Mouse (Mus musculus): Measurements from ENCODE around the gene Ankrd13d.

Gene Ankrd13d

DNA sequence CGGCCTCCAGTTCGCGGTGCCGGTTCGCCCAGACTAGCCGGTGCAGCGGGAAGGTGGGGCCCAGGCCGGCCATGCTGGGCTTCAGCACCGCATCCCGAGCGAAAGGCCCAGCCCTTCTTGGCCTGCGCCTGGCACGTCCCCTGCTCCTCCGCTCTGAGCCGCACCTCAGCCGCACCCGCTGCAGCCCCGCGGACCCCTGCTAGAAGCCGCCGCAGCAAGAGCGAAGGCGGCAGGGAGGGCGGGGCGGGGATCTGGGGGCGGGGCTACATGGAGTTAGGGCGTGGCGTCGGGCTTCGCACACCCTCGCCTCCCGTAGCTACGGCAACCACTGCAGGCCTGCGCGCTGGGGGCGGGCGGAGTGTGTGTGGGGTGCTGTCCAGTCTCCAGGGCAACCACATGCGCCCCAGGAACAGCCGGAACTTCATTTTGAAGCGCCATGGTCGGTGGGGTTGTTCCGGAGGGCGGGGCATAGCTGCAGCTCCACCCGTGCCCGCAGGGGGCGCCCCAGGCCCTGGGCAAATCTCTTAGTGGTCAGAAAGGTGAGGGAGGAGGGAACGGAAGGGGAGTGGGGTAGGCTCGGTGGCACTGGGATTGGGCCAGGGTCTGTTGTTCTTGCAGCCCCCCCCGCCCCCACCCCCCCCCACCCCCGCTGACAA, at the start of gene Ankrd13d:
Ankrd13d (minus strand) TSS at position 240 of the 656 bp plus-strand sequence.
- DNase-seq: peak; percentile 91

DNA sequence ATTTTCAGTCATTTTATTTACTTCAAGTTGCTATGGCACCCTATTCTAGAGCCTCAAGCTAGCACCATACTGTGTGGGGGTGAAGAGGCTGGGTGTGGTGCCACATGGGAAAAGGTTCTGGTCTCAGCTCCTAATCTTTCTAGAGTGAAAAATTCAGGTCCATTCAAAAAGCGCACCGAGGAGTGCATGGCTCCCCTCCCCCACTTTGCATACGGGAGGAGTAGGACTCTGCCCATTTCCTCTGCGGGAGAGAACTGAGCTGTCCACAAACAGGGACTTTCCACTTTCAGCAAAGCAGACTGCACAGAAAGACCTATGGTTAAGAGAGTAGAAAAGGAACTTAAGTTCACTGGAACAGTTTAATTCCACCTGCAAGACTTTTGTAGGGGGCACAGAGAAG, 49.7 kb upstream of the Ankrd13d start:
- DNase-seq: peak; percentile 75

DNA sequence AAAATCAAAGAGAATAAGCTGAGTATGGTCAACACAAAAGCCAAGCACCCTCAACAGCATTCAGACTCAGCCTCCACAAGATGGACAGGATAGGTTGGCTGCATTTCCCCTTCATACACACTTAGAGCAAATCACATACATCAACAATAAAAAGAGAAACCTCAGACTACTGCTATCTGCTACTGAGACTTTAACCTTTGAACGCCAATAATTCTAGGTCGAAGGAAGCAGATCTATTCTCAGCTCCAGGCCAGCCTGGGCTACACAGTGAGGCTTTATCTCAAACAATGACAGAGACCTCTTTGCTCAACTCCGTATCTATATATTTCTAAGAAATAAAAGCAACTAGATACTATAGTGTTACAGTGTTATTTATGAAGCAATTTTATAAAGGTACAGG, 48.3 kb upstream of the Ankrd13d start:
- DNase-seq: no peak

DNA sequence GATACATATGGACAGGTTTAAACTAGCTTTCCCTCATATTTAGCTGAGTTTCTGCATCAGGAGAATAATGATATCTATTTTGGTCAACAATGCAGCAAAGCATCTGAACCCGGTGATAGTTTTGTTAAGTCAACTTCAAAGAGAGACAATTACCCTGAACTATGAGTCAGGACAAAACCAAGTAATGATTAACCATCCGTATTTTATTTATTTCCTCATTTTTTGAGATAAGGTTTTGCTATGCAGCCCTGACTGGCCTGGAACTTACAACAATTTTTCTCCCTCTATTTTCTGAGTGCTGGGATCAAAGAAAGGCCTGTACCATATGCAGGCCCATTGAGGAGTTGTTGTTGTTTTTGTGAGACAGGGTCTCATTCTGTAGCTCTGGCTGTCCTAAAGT, 47.7 kb upstream of the Ankrd13d start:
- DNase-seq: no peak

DNA sequence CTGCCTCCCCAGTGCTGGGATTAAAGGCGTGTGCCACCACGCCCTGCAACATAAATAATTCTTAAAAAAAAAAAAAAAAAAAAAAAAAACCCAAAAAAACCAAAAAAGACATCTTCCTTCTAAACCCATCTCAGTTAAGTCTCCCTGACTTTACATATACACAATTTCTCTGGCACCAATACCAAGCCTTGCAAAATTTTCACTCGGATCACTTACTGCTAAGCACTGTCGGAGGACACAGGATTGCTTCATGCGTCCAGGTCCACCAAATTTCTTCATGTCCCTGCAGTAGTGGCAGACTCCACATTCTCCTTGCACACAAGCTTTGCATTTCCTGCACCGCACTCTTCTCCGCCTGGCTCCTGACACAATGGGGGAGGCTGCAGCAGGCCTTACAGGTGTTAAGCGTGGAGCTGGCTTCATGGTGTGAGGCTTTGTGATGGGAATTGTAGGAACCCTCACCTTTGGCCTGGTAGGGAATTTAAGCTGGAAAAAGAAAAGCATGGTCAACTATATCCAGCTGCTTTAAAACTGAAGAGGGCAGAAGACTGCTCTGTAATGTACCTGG, 45.9 kb upstream of the Ankrd13d start:
- DNase-seq: no peak

DNA sequence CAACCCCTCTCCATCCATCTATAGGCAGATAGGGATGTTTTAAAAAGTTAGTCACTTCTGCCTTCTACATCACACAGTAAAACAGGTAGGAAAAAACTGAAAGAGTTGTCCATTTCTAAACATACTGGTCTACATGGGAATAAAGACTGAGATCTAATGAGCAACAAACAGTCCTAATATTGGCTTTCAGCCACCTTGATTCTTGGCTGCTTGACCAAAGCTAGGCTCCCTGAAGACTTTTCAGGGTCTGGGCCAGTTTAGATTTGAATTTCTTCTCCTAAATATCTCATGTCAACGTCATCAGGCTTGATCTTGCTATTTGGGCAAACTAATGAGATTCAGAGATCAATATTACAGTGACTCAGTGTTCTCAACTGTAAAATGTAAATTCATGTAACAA, 43.9 kb upstream of the Ankrd13d start:
- no peak for DNase-seq

DNA sequence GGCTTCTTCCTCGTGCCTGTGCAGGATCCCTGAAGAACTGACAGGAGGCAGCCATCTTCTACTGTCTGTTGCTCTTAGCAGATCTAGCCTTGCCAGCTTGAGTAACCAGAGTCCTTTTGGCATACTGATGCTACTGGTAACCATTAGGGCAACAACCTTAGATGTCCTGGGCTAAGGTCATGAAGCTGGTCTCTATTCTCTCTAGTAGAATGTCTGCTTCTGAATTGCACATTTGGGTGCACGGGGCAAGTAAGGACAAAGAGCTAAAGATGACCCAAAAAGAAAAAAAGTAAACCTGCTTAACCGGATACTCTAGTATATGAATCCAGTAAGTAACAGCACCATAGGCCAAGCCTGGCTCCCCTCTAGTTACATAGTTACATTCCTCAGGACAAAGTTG, 43.2 kb upstream of the Ankrd13d start:
- DNase-seq: peak; percentile 24

DNA sequence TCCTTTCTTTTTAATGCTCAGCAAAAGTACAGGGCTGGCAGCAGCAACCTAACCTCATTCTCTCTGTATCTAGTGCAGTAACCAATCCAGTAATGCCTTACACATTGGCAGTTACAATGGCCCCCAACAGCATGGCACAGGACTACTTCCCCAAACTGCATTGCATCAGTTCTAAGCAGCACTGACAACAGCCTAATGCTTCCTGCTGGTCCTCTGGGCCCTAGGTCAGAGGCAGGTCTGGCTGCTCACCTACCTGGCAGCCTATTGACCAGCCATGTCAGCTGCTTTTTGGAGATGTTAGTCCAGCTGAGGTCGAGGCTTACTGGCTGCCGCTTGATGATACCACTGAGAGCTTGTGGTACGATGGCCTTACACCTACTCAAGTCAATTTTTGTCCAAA, 39.2 kb upstream of the Ankrd13d start:
- DNase-seq: no peak

DNA sequence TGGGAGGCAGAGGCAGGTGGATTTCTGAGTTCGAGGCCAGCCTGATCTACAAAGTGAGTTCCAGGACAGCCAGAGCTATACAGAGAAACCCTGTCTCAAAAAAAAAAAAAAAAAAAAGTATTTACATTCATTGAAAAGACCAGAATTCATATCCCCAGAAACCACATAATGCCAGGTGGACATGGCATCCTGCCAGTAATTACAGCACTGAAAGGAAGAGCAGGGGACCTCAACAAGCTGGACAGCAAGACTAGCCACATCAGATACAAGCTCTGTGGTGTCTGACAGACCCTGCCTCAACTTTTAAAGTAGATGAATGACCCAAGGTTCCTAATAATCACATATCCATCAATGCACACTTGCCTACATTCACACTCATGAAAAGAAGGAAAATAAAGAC, 38.7 kb upstream of the Ankrd13d start:
- DNase-seq: no peak

DNA sequence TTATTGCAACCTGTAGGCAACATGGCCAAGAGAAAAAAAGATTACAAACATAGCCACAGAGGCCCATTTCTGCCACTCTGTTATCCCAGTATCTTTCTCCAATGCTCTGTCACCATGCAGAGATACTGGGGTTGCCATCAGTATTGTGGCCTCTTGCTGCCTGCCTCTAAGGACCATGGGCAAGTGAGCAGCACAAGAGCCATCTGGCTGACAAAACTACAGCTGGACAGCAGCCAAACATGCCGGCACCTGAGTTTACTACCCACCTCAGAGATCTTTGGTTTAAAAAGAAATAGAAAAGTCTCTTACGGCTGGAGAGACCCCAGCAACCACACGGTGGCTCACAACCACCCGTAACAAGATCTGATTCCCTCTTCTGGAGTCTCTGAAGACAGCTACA, 36.3 kb upstream of the Ankrd13d start:
- no peak for DNase-seq

DNA sequence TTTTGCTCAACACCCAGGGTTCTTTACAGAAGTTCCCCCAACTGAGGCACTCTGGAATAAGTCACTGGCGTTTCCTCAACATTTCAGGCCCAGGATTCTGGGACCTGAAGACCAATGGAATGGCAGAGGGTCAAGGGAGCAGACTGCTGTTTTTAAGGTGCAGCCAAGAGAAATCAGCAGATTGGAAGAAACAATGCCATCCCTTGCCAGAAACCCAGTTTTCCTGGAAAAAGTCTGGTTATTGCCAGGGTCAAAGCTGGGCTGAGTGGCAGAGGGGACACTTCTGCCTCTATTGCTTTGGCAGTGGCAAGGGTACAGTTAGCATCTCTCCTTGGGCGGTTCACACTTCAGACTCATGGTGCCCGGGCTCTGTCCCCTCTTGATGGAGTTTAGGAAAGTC, 34.2 kb upstream of the Ankrd13d start:
- no peak for DNase-seq

DNA sequence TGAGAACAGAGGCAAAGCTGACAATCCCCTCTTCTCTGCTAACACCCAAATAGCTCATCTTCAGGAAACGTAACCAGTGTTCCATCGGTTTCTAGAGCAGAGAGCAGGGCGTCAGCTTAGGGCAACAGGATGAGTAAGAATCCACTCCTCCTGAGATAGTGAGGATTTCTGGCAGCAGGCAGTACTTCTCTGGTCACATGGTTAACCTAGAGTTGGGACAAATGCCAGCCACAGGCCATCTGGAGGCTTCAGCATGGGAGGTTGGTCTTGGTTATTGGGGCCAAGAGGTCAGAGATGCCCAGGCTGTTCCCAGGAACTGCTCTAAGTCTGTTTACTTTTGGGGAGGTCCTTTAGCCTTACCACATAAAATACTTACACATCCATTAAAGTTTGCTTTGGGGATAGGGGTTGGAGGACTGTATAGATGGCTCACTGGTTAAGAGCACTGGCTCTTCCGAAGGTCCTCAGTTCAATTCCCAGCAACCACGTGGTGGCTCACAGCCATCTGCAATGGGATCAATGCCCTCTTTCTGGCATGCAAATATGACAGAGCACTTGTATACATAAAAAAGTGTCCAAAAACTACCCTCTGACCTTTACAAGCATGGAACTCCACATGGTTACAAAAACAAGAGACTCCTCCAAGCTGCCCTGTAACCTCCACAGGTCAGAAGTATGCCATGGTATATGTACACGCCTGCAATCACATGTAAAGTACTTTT, 32.4 kb upstream of the Ankrd13d start:
- DNase-seq: peak; percentile 47

DNA sequence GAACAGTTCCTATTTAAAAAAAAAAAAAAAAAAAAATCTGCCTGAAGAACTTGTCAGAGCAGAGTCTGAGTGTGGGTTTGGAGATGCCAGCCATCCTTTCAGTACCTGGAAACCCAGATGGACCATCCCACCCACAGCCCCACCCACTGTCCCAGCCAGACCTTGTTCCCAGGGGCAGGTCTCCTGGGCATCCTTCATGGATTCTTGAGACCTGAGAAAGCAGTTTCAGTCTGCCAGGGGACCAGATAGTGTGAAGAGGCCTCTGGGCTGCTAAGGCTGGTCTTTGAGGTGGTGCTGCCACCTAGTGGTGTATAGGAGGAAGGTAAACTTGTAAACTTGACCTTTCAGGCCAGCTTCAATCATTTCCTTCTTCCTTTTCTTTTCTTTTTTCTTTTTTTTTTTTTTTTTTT, 26.8 kb upstream of the Ankrd13d start:
- peak; percentile 77 for DNase-seq

DNA sequence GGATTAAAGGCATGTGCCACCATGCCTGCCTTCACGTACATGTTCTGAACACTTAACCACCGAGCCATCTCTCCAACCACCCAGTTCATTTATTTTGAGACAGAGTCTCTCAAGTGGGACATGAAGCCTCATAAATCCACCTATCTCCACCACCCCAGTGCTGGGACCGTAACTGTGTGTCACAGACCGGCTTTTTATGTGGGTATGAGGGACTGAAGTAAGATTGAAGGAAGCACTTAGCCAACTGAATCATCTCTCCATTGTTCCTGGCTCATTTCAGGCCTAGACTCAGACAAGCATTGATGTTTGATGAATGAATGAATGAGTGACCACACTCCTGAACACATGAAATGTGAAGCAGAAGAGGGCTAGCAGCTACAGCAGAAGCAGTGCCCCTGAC, 26.4 kb upstream of the Ankrd13d start:
- no peak for DNase-seq

DNA sequence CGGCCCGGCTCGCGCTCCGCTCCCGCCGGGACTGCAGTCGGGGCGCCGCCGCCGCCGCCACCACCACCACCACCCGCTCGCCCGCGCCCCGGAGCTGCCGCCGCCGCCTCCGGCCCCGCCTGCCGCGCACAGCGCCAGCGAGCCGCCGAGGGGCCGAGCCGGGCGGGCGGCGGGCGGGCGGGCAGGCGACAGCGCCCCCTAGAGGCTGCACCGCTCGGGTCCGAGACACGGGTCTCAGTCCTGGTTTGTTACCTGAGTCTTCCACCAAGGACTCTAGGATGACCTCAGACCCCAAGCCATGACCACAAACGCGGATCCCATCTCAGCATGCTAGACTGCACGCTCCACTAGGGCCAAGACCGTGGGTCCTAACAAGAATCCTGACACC, 23.2 kb upstream of the Ankrd13d start, which contains the start of gene Grk2:
Grk2 (minus strand) TSS at position 33 of the 388 bp plus-strand sequence.
- DNase-seq: peak; percentile 90

DNA sequence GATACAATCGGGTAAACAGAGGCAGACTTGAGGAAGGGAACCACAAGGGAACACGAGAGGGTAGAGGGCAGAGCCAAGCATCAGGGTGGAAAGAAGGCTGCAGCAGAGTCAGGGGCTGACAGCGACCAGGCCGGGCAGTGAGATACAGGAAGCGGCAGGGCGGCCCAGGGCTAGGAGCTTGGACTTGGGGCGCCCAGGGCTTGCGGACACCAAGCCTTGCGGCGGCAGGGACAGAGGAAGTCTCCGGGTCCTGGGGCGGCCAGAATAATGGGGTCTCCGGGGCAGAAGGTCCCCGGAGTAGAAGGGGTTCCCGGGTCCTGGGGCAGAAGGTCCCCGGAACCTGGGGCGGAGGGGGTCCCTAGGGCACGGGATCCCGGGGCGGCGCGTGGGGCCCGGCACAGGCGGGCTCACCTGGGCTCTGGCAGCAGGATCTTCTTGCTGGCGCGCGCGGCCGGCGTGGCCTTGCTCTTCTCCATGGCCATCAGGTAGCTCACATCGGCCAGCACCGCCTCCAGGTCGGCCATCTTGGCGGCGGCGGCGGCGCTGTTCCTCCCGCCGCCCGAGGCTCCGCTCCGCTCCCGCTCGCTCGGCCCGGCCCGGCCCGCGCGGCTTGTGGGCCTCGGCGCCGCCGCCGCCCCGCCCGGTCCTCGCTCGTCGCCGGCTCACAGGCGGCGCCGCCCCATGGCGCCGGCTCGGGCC, 22.7 kb upstream of the Ankrd13d start:
- peak; percentile 66 for DNase-seq

DNA sequence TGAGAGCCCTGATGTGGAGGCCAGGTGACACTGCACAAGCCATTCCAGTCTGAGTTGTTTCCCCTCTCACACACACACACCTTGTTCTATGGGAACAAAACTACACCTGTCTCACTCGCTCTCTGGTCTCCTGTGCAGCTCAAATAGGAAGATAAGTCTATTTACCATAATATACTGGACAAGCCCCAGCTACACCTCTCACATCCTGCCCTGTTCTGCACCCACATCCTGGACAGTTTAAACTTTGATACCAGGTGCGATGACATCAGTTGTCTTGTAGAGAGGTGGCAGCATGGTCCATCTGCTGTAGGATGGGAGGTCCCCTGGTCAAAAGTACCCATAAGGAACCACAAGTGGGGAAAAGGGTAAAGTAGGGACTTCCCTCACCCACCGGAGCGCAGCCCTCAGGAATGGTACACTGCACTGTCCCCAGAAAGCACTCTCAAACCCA, 22.0 kb upstream of the Ankrd13d start:
- DNase-seq: no peak

DNA sequence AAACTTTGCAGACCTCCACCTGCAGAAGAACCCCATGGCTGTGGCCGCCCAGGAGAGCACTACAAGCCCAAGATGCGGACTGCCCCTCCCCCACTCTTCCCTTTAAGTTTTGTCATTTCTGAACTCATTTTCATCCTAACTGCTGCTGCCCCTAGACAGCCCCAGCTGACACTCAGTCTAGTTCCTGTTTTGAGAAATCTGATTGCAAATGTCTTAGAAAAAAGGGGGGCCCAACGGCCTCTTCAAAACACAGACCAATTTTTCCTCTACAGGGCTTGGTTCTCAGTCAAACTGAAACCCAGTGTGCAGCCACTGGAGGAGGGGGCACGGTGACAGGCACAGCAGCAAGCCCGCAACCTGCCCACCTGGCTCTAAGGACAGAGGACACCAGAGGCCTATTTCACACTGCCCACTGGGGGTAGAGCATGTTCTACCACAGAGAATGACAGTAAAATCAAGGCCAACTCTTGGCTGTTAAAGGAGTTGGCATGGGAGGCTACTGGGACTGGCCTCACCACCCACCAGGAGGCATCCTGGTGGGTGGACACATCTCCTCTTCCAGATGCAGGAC, 21.4 kb upstream of the Ankrd13d start:
- DNase-seq: no peak

DNA sequence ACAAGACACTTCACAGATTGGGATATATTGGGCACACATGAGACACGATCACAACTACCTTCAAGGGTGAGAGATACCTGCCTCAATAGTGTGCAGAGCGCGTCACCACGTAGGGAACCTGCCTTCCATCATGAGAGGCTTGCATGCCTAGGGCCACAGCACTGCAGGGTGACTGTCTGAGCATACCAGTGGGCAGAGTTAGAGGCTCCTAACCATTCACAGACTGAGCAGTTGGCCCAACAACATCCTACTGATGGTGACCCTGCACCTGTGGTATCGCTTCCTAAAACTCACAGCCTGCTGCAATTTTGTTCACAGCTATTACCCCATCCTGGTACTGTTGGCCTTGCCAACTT, 20.7 kb upstream of the Ankrd13d start:
- no peak for DNase-seq

DNA sequence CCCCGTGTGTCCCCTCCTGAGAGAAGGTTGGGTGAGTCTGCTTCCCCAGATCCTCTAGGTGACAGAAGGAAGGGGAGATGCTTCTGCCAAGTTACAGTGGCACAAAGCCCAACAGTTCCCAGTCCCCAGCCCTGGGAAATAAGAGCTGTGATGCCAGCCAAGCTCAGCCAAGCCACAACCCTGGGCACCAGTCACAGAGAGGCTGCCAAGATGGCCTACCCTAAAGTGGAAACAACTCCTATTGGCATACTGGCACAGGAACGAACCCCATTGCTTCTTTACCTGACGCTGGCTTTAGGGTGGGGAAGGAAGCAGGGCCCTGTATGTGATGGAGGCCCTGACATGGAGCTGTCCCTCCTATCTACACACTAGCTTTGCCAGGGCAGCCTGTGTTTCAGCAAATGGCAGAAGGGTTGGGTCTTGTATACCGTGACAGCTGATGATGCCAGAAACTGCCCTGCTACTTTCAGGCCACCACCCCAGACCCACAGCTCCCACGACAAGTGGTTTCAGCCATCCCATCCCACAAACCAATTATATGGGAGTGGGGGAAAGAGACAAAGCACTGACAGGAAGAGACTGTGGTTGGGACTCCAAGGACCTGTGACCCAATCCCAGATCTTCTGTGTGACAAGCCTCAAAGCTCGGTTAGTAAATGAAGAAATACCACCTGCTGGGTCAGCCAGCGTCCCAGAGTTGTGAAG, 20.2 kb upstream of the Ankrd13d start:
- DNase-seq: no peak

DNA sequence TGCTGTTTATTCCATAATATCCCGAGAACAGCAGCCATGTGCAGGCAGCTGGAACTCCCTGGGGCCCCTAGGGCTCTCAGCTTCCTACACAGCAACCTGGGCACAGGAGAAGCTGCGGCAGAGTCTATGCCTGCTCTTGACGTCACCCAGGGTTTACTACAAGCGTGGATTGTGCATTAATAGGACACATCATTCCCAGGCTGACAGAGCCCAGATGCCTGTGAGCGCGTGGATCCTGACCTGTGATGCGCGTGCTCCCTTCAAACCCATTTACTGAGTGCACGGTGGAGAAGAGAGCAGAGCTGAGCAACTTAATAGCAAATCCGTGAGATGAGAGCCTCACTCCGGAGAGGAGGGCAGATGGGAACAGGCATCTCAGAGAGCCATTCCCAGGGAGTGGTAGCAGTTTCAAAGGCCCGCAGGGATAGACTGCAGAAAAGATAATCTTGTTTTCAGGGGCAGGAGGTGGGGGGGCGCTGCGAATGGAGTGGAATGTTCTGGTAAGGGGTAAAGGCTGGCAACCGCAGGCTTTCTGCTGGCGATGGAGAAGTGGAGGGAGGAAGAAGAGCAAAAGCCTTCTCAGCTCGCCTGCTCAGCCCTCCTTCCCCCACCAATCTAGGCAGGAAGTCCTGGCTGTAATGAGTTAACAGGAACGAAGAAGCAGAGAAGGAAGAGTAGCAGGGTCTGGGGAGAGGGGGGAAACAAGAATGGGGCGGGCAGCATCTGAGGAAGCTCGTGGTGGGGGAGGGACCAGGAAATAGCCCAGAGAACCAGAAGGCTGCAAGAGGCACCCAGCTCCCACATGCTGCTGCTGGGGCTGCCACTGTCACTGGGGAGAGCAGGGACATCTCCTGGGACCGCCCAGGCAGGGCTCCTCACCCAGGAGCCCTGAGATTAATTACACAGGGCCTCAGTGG, 19.1 kb upstream of the Ankrd13d start:
- peak; percentile 76 for DNase-seq
